10 mouse cellular contexts compared by ENCODE assay signal in genomic region chr12:33109531-33109930, GRCm38 (mm10). TPM values are rescaled to one million over a fixed set of nuclear protein-coding genes. Genes with fewer than 3 reads are reported as not detected.
DNase-seq lines count a peak whose midpoint lies in the region; ATAC-seq and TF ChIP-seq lines count a peak whose summit lies in the region.
"Had no signal": no experiment of that assay in that cellular context is flagged by ENCODE, and none has a peak within 500 bp of the region (broad histone marks: within the 10 kb centered on the region; RNA-seq: fewer than 3 reads in every experiment).

No protein-coding gene starts in this region.

- intact Hi-C loops in gastrocnemius, postnatal 14 days (cut with DNase I; ENCODE audit: low total_unique reads): loop anchor here (5.0 kb wide), 1 partner anchor 82 kb away; no protein-coding TSS in a partner anchor

- H3K36me3 ChIP-seq in kidney, embryonic 15.5 days: no peaks in the 10 kb centered on the region
- H3K36me3 ChIP-seq in midbrain, embryonic 12.5 days: no peaks in the 10 kb centered on the region
- H3K36me3 ChIP-seq: G1E had no signal

- H3K9ac ChIP-seq in kidney, embryonic 15.5 days: no peak overlapping the region
- H3K9ac ChIP-seq in midbrain, embryonic 12.5 days (replicated peaks): no peak overlapping the region

- peak; percentile 69; the same call in 1 of the 2 replicates for ATAC-seq in kidney, embryonic 15.5 days (replicated peaks; ENCODE audit: low FRiP score)
- peak; percentile 78 for ATAC-seq in midbrain, embryonic 12.5 days (ENCODE audit: low FRiP score, low read depth)

- H3K27me3 ChIP-seq in cerebellum, adult 2 months (ENCODE audit: control insufficient read depth, insufficient read depth, low read length): no peaks in the 10 kb centered on the region; the same call in 1 of the 2 replicates
- H3K27me3 ChIP-seq in kidney, embryonic 15.5 days: no peaks in the 10 kb centered on the region
- H3K27me3 ChIP-seq in midbrain, embryonic 12.5 days: no peaks in the 10 kb centered on the region

- no peak overlapping the region for H3K27ac ChIP-seq in cerebellum, adult 2 months (ENCODE audit: insufficient read depth, low read length)
- no peak overlapping the region for H3K27ac ChIP-seq in kidney, embryonic 15.5 days
- H3K27ac ChIP-seq in midbrain, embryonic 12.5 days (replicated peaks): no peak overlapping the region

- peak in 1 of 2 experiments; percentile 13 for DNase-seq in cerebellum, adult 2 months
- DNase-seq in cerebellum, adult 11-12 months: no peak
- peak; percentile 26 for DNase-seq in urinary bladder, postnatal 14 days (ENCODE audit: low spot score)
- DNase-seq in urinary bladder, postnatal 4 days (ENCODE audit: low spot score in 2 of 2): no peak
- peak; percentile 16 for DNase-seq in gastrocnemius, postnatal 14 days
- DNase-seq in B cell, adult 2 months: no peak

- H3K4me2 ChIP-seq in kidney, embryonic 15.5 days: no peak overlapping the region
- no peak overlapping the region for H3K4me2 ChIP-seq in midbrain, embryonic 12.5 days (replicated peaks)

- H3K4me1 ChIP-seq in cerebellum, adult 2 months (ENCODE audit: control insufficient read depth, insufficient read depth, low read length): no peaks in the 10 kb centered on the region
- peaks cover 9% of the 10 kb centered on the region for H3K4me1 ChIP-seq in kidney, embryonic 15.5 days
- peaks cover 27% of the 10 kb centered on the region for H3K4me1 ChIP-seq in midbrain, embryonic 12.5 days

- no peak overlapping the region for H3K4me3 ChIP-seq in cerebellum, adult 2 months (replicated peaks; ENCODE audit: insufficient read depth, low read depth, low read length)
- no peak overlapping the region for H3K4me3 ChIP-seq in kidney, embryonic 15.5 days (replicated peaks)
- H3K4me3 ChIP-seq in midbrain, embryonic 12.5 days: no peak overlapping the region

- no peaks in the 10 kb centered on the region for H3K9me3 ChIP-seq in kidney, embryonic 15.5 days (replicated peaks)
- H3K9me3 ChIP-seq in midbrain, embryonic 12.5 days: no peaks in the 10 kb centered on the region

- TF ChIP-seq POLR2A in cerebellum, adult 2 months (IDR thresholded peaks at IDR 0.05; ENCODE audit: borderline replicate concordance, insufficient read depth, low read length): no peak

- peak; percentile 52 for TF ChIP-seq CTCF in cerebellum, adult 2 months (IDR thresholded peaks at IDR 0.05; ENCODE audit: borderline replicate concordance, insufficient read depth, low read depth, low read length)

RNA-seq across cellular contexts. Expression of gene Cdhr3, which starts 16.9 kb away (rescaled TPM):
- polyA plus RNA-seq in cerebellum, adult 2 months (2012; rRNA removed): 1.4 TPM in 2 replicates
- 1 to 10 TPM; 1.6 to 2.5 TPM for total RNA-seq in gastrocnemius, postnatal 14 days (2021)
- 0.21 and 0.36 TPM in 2 replicates for polyA plus RNA-seq in kidney, embryonic 15.5 days (2015; fragmentation: Nextera tagmentation; extraction: Ambion mirVana)
- 0.08 TPM in 1 of 2 replicates, not detected in the other for polyA plus RNA-seq in midbrain, embryonic 12.5 days (2016; fragmentation: Nextera tagmentation; extraction: Ambion mirVana)
- polyA plus RNA-seq: G1E; intestine, embryonic 14.5 days had no signal

RNA-seq across cellular contexts. Expression of gene Atxn7l1, which starts 38.0 kb away (rescaled TPM):
- polyA plus RNA-seq in cerebellum, adult 2 months (2012; rRNA removed): 38.7 and 40.9 TPM in 2 replicates
- 10 to 100 TPM; 13.9 to 15.4 TPM for total RNA-seq in gastrocnemius, postnatal 14 days (2021)
- 11.1 and 12.7 TPM in 2 replicates for polyA plus RNA-seq in kidney, embryonic 15.5 days (2015; fragmentation: Nextera tagmentation; extraction: Ambion mirVana)
- 10.9 and 11.3 TPM in 2 replicates for polyA plus RNA-seq in midbrain, embryonic 12.5 days (2016; fragmentation: Nextera tagmentation; extraction: Ambion mirVana)

Comparison
In these comparisons a context has a peak if more than half of its experiments do, and no peak if none do; other contexts are left out.
1. DNase-seq: peak in urinary bladder, postnatal 14 days (single experiment) and gastrocnemius, postnatal 14 days (single experiment); none in cerebellum, adult 11-12 months (single experiment), urinary bladder, postnatal 4 days (0 of 2) and B cell, adult 2 months (0 of 2).